In genomic region chr2:65471311-65471882, GRCm38 (mm10) we compare ENCODE assay signal across 8 mouse cellular contexts.
DNase-seq lines count a peak whose midpoint lies in the region; ATAC-seq and TF ChIP-seq lines count a peak whose summit lies in the region.

No protein-coding gene starts in this region.

- WGBS in intestine, embryonic 15.5 days: 39% methylated on average over 11 of the region's 11 CpGs
- 36% methylated on average over 11 of the region's 11 CpGs for WGBS in neural tube, embryonic 15.5 days

- H3K27me3 ChIP-seq in intestine, embryonic 15.5 days (replicated peaks): no peaks in the 10 kb centered on the region
- H3K27me3 ChIP-seq in neural tube, embryonic 15.5 days (replicated peaks): no peaks in the 10 kb centered on the region

- H3K9me3 ChIP-seq in intestine, embryonic 15.5 days: no peaks in the 10 kb centered on the region
- H3K9me3 ChIP-seq in neural tube, embryonic 15.5 days (replicated peaks): no peaks in the 10 kb centered on the region

- peak overlapping the region; percentile 47 for H3K4me2 ChIP-seq in intestine, embryonic 15.5 days (replicated peaks)
- peak overlapping the region; percentile 24; the same call in 1 of the 2 replicates for H3K4me2 ChIP-seq in neural tube, embryonic 15.5 days

- no peaks in the 10 kb centered on the region for H3K36me3 ChIP-seq in intestine, embryonic 15.5 days
- H3K36me3 ChIP-seq in neural tube, embryonic 15.5 days: peaks cover 26% of the 10 kb centered on the region

- H3K27ac ChIP-seq in layer of hippocampus, adult 2 months: peak overlapping the region; percentile 70
- H3K27ac ChIP-seq in intestine, embryonic 15.5 days: peak overlapping the region; percentile 48; the same call in 1 of the 2 replicates
- H3K27ac ChIP-seq in neural tube, embryonic 15.5 days (replicated peaks): peak overlapping the region; percentile 55

- no peak overlapping the region for H3K9ac ChIP-seq in intestine, embryonic 15.5 days
- no peak overlapping the region for H3K9ac ChIP-seq in neural tube, embryonic 15.5 days (replicated peaks)

- DNase-seq in adrenal gland, adult (ENCODE audit: inconsistent age in 2 of 2, low spot score in 1 of 2): peak; percentile 11 to 54
- DNase-seq in adrenal gland, postnatal 25 days: no peak
- DNase-seq in layer of hippocampus, adult 2 months (ENCODE audit: low spot score in 2 of 2): no peak
- DNase-seq in layer of hippocampus, postnatal 10 days (ENCODE audit: low spot score in 2 of 2): no peak
- no peak for DNase-seq in yolk sac, embryonic 10.5 days (ENCODE audit: low spot score)
- no peak for DNase-seq in spleen, postnatal 10 days (ENCODE audit: low spot score in 2 of 2)

- peak overlapping the region; percentile 35 for H3K4me3 ChIP-seq in layer of hippocampus, adult 2 months
- peak overlapping the region; percentile 24 for H3K4me3 ChIP-seq in intestine, embryonic 15.5 days (replicated peaks)
- H3K4me3 ChIP-seq in neural tube, embryonic 15.5 days (replicated peaks): no peak overlapping the region

- TF ChIP-seq CTCF in layer of hippocampus, adult 2 months (conservative IDR thresholded peaks at IDR 0.05): no peak

- no peaks in the 10 kb centered on the region for H3K4me1 ChIP-seq in intestine, embryonic 15.5 days (replicated peaks)
- H3K4me1 ChIP-seq in neural tube, embryonic 15.5 days: 0 out of 2 replicates have a peak, but pooled peaks cover 3% of the 10 kb centered on the region

- peak; percentile 93 for ATAC-seq in intestine, embryonic 15.5 days
- ATAC-seq in neural tube, embryonic 15.5 days (ENCODE audit: low FRiP score): peak; percentile 75; the same call in 1 of the 2 replicates

Comparison
In these comparisons a context has a peak if more than half of its experiments do, and no peak if none do; other contexts are left out.
1. DNase-seq: peak in adrenal gland, adult (2 of 2); none in adrenal gland, postnatal 25 days (single experiment), layer of hippocampus, adult 2 months (0 of 2), layer of hippocampus, postnatal 10 days (0 of 2), yolk sac, embryonic 10.5 days (single experiment) and spleen, postnatal 10 days (0 of 2).
2. Peak in every context shown above with its lines, with median percentiles within 50 percentile points of each other: H3K27ac ChIP-seq.